Mouse (Mus musculus) urinary bladder, postnatal 4 days (tissue): ENCODE data around the gene Popdc3.
A peak's percentile ranks its signal among the peaks of the same experiment; 100 is the strongest.
"Not testable (repeated sequence)": the region's sequence is repeated elsewhere in the genome, so short reads cannot be mapped to it uniquely, and the experiment has no call there.

Source experiments
- DNase-seq, 2 experiments: peaks; one replicate each; pipeline ENCODE4 v3.0.0; 2021 to 2022; ENCODE audit warnings: low spot score in 2 of 2

Gene Popdc3

GRCm38 (mm10) chr10:45311624-45312023 lies 133.7 kb downstream of the Popdc3 start:
- no peak for DNase-seq

GRCm38 (mm10) chr10:45314865-45315264 lies 137.0 kb downstream of the Popdc3 start:
- no peak for DNase-seq

GRCm38 (mm10) chr10:45318922-45319321 lies 141.0 kb downstream of the Popdc3 start:
- no peak for DNase-seq

GRCm38 (mm10) chr10:45320296-45320695 lies 142.4 kb downstream of the Popdc3 start:
- no peak for DNase-seq

- DNase-seq, result no peak
Observed at GRCm38 (mm10) chr10:45324159-45324558, 146.3 kb downstream of the Popdc3 start.

- DNase-seq, result no peak
Observed at GRCm38 (mm10) chr10:45328196-45329000, 150.5 kb downstream of the Popdc3 start.

- no peak for DNase-seq
Observed at GRCm38 (mm10) chr10:45334925-45335324, 157.0 kb downstream of the Popdc3 start.

- peak; percentile 47 to 66 for DNase-seq
Observed at GRCm38 (mm10) chr10:45335434-45336422, 157.8 kb downstream of the Popdc3 start, which contains the start of gene Bves. TSS of gene Bves (plus strand) at chr10:45335772.

GRCm38 (mm10) chr10:45339106-45339505 lies 161.2 kb downstream of the Popdc3 start:
- no peak for DNase-seq

GRCm38 (mm10) chr10:45344381-45344780 lies 166.5 kb downstream of the Popdc3 start:
- no peak for DNase-seq

- DNase-seq, result no peak
Observed at GRCm38 (mm10) chr10:45345217-45345616, 167.3 kb downstream of the Popdc3 start.

GRCm38 (mm10) chr10:45348143-45348542 lies 170.2 kb downstream of the Popdc3 start:
- not testable (repeated sequence) for DNase-seq

GRCm38 (mm10) chr10:45356091-45356490 lies 178.2 kb downstream of the Popdc3 start:
- DNase-seq, result no peak

- no peak for DNase-seq
Observed at GRCm38 (mm10) chr10:45363396-45363795, 185.5 kb downstream of the Popdc3 start.

GRCm38 (mm10) chr10:45366987-45367705 lies 189.2 kb downstream of the Popdc3 start:
- no peak for DNase-seq
